Comparison of ENCODE assay signal across 8 mouse cellular contexts in genomic region chr5:136115891-136116783, GRCm38 (mm10). TPM values are rescaled to one million over a fixed set of nuclear protein-coding genes. Genes with fewer than 3 reads are reported as not detected.
DNase-seq lines count a peak whose midpoint lies in the region; ATAC-seq and TF ChIP-seq lines count a peak whose summit lies in the region.

Polr2j (plus strand) TSS chr5:136116631.

- peaks cover 50% of the 10 kb centered on the region for H3K4me1 ChIP-seq in G1E (ENCODE audit: insufficient read depth, low read depth, low read length)
- H3K4me1 ChIP-seq in forebrain, postnatal 0 days (ENCODE audit: insufficient read depth): peaks cover 11% of the 10 kb centered on the region
- H3K4me1 ChIP-seq in lung, embryonic 15.5 days: peaks cover 18% of the 10 kb centered on the region

- H3K9me3 ChIP-seq in G1E (replicated peaks): no peaks in the 10 kb centered on the region
- no peaks in the 10 kb centered on the region for H3K9me3 ChIP-seq in forebrain, postnatal 0 days (ENCODE audit: low read length)
- H3K9me3 ChIP-seq in lung, embryonic 15.5 days: no peaks in the 10 kb centered on the region

- peak within 1 kb of the TSS; percentile 78 for H3K9ac ChIP-seq in forebrain, postnatal 0 days
- H3K9ac ChIP-seq in lung, embryonic 15.5 days: peak within 1 kb of the TSS; percentile 89

- WGBS in forebrain, postnatal 0 days: 5% methylated on average over 42 of the region's 42 CpGs
- 3% methylated on average over 42 of the region's 42 CpGs for WGBS in lung, embryonic 15.5 days

- ATAC-seq in G1E (ENCODE audit: extremely low read depth, insufficient number of reproducible peaks, low FRiP score, poor library complexity, severe bottlenecking): peak; percentile 93
- peak; percentile 99 for ATAC-seq in forebrain, postnatal 0 days
- ATAC-seq in lung, embryonic 15.5 days (ENCODE audit: borderline replicate concordance, extremely low read depth, low FRiP score, low TSS enrichment): peak; percentile 96

- TF ChIP-seq CTCF in G1E (IDR thresholded peaks at IDR 0.05; ENCODE audit: low read depth, low read length): peak; percentile 85
- TF ChIP-seq CTCF in forebrain, postnatal 0 days (IDR thresholded peaks at IDR 0.05; ENCODE audit: low read depth): peak; percentile 100

- DNase-seq in G1E (ENCODE audit: low spot score): peak; percentile 98
- DNase-seq in cerebellum, adult 18-20 months: peak; percentile 97 to 99
- DNase-seq in forebrain, postnatal 0 days: peak; percentile 100
- peak; percentile 97 for DNase-seq in heart, postnatal 4 days
- peak; percentile 93 to 98 for DNase-seq in layer of hippocampus, adult 8-10 months (ENCODE audit: low spot score in 2 of 2)
- DNase-seq in ovary, adult 18-20 months (ENCODE audit: low spot score): peak; percentile 90
- peak; percentile 98 for DNase-seq in thymus, postnatal 0 days (ENCODE audit: low spot score)

- peak within 1 kb of the TSS; percentile 72 for H3K4me2 ChIP-seq in forebrain, postnatal 0 days (ENCODE audit: low read depth)
- peak within 1 kb of the TSS; percentile 67 for H3K4me2 ChIP-seq in lung, embryonic 15.5 days

- peak within 1 kb of the TSS; percentile 83 for H3K27ac ChIP-seq in forebrain, postnatal 0 days (ENCODE audit: low read depth, low read length)
- H3K27ac ChIP-seq in lung, embryonic 15.5 days: no peak within 1 kb of the TSS

- H3K36me3 ChIP-seq in G1E (replicated peaks): peaks cover 38% of the 10 kb centered on the region
- peaks cover 10% of the 10 kb centered on the region for H3K36me3 ChIP-seq in forebrain, postnatal 0 days (ENCODE audit: insufficient read depth)
- peaks cover 17% of the 10 kb centered on the region for H3K36me3 ChIP-seq in lung, embryonic 15.5 days

- H3K4me3 ChIP-seq in G1E (ENCODE audit: low read depth, low read length): peak within 1 kb of the TSS; percentile 94
- H3K4me3 ChIP-seq in forebrain, postnatal 0 days (ENCODE audit: low read depth, low read length): peak within 1 kb of the TSS; percentile 87
- peak within 1 kb of the TSS; percentile 86 for H3K4me3 ChIP-seq in lung, embryonic 15.5 days

- peaks cover 15% of the 10 kb centered on the region for H3K27me3 ChIP-seq in G1E (ENCODE audit: insufficient read depth, low read length)
- H3K27me3 ChIP-seq in forebrain, postnatal 0 days (ENCODE audit: insufficient read depth, low read length): no peaks in the 10 kb centered on the region
- no peaks in the 10 kb centered on the region for H3K27me3 ChIP-seq in lung, embryonic 15.5 days

RNA-seq across cellular contexts. Expression of gene Polr2j, which starts in this region (rescaled TPM):
- total RNA-seq in G1E (2014; fragmentation: Nextera tagmentation) (71.5 and 76.8 TPM in 2 replicates), G1E (2017) (192 and 216 TPM in 2 replicates)
- 99.2 and 163 TPM in 2 replicates for polyA plus RNA-seq in G1E (2012)
- 85.0 and 123 TPM in 2 replicates for total RNA-seq in forebrain, postnatal 0 days (2014; rRNA removed)
- 237 and 318 TPM in 2 replicates for polyA plus RNA-seq in forebrain, postnatal 0 days (2015; fragmentation: Nextera tagmentation; extraction: Ambion mirVana)
- total RNA-seq in heart, postnatal 4 days (2021): 10 to 100 TPM; 63.4 to 67.3 TPM
- total RNA-seq in layer of hippocampus, adult 8-10 months (2022): 10 to 100 TPM; 63.7 to 80.3 (median 70.5) TPM
- 198 and 223 TPM in 2 replicates for polyA plus RNA-seq in lung, embryonic 15.5 days (2015; fragmentation: Nextera tagmentation; extraction: Ambion mirVana)
- polyA plus RNA-seq in thymus, postnatal 0 days (2015; fragmentation: Nextera tagmentation; extraction: Ambion mirVana): 312 and 321 TPM in 2 replicates
